Mouse (Mus musculus): ENCODE measurements around the gene Pus10.

DNA sequence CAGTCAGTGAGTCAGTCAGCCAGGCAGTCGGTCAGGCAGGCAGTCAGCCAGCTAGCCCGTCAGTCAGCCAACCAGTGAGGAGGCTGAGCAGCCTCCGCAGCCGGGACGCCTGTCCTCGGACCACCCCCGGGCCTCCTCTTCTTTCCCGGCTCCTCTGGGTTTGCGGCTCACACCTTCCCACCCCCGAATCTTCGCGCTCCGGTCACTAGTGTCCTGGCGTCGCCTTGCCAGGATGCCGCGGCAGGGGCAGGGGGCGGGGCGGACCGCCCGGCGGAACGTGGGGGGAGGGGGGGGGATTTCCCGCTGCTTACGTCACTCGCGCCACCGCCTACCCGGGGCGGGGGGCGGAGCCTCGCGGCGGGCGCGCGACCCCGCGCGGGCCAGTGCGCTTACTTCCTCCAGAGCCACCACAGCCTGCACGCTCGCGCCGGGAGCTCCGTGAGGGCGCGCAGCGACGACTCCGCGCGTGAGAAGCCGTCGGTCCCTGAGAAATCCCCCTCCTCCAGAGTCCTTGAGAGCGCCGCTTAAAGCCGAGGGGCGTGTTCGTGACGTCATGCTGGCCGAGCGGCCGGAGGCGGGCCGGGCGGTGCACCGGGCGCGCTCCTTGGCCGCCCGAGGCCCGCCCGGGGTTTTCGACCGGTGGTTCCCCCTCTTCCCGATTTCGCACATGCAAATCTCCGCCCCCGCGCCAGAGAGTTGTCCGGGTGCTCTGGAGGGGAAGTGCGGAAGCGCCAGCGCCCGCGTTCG lies 105.5 kb downstream of the Pus10 start, which contains the start of gene Rel:
- TF ChIP-seq TCF12 (IDR thresholded peaks at IDR 0.05; ENCODE audit: low read depth, low read length) (peak; percentile 56; the same call in 1 of the 2 replicates), GATA1 (IDR thresholded peaks at IDR 0.05; ENCODE audit: low read depth, low read length) (no peak), CTCF (IDR thresholded peaks at IDR 0.05 in 2 of 3, conservative IDR thresholded peaks at IDR 0.05 in 1 of 3; ENCODE audit: control insufficient read depth in 1 of 3, insufficient read depth in 1 of 3, low read depth in 2 of 3, low read length in 3 of 3, poor library complexity in 1 of 3, severe bottlenecking in 1 of 3) (no peak), NRF1 (IDR thresholded peaks at IDR 0.05; ENCODE audit: insufficient read depth, low read depth, low read length, poor library complexity, severe bottlenecking) (peak; percentile 25; the same call in 1 of the 2 replicates), HCFC1 (IDR thresholded peaks at IDR 0.05; ENCODE audit: low read depth, low read length) (peak; percentile 64)

All from MEL (cell line).